Mouse (Mus musculus) myocyte (in vitro differentiated cells): Measurements from ENCODE around the gene Gtf2a1. TPM values are rescaled to one million over a fixed set of nuclear protein-coding genes. Genes with fewer than 3 reads are reported as not detected.

Experiments
- H3K27me3 ChIP-seq: one replicate; pipeline ENCODE4 v1.6.1; 2011; ENCODE audit not compliant: control insufficient read depth, insufficient read depth, insufficient read length
- H3K36me3 ChIP-seq: one replicate; pipeline ENCODE4 v1.6.1; 2011; ENCODE audit not compliant: control insufficient read depth, insufficient read depth
- H3K4me2 ChIP-seq: one replicate; pipeline ENCODE4 v1.6.1; 2011; ENCODE audit warnings: low read depth, control low read depth
- H3K4me3 ChIP-seq: one replicate; pipeline ENCODE4 v1.5.1; 2011; ENCODE audit warnings: mild to moderate bottlenecking, control low read depth, moderate library complexity
- H3K79me2 ChIP-seq: one replicate; pipeline ENCODE4 v1.6.1; 2011; ENCODE audit not compliant: control insufficient read depth, insufficient read depth
- H3ac ChIP-seq: one replicate; pipeline ENCODE4 v1.6.1; 2011; ENCODE audit not compliant: control insufficient read depth, insufficient read length
- CEBPB ChIP-seq: IDR thresholded peaks from 2 replicates; pipeline ENCODE4 v1.6.1; 2011; ENCODE audit warnings: mild to moderate bottlenecking, moderate library complexity; ENCODE audit not compliant: poor library complexity, insufficient read depth, severe bottlenecking
- E2F4 ChIP-seq: IDR thresholded peaks from one replicate; pipeline ENCODE4 v1.6.1; 2011; ENCODE audit warnings: mild to moderate bottlenecking, control low read depth, moderate library complexity; ENCODE audit not compliant: insufficient read depth
- MAX ChIP-seq: IDR thresholded peaks from one replicate; pipeline ENCODE4 v1.6.1; 2011; ENCODE audit warnings: low read depth, mild to moderate bottlenecking, control low read depth
- MYOD1 ChIP-seq, 3 experiments: IDR thresholded peaks; one replicate each; pipeline ENCODE4 v1.6.1; 2011; ENCODE audit warnings: control low read depth in 2 of 3, low read depth in 2 of 3, mild to moderate bottlenecking in 2 of 3, moderate library complexity in 1 of 3; ENCODE audit not compliant: insufficient read length in 2 of 3, control insufficient read depth in 1 of 3
- MYOG ChIP-seq, 3 experiments: IDR thresholded peaks; one replicate each; pipeline ENCODE4 v1.6.1; 2011; ENCODE audit warnings: control low read depth in 2 of 3, low read depth in 2 of 3, mild to moderate bottlenecking in 2 of 3; ENCODE audit not compliant: insufficient read length in 2 of 3, control insufficient read depth in 1 of 3, insufficient read depth in 1 of 3
- POLR2A ChIP-seq: IDR thresholded peaks from one replicate; pipeline ENCODE4 v1.6.1; 2011; ENCODE audit warnings: low read depth, mild to moderate bottlenecking, control low read depth, moderate library complexity; ENCODE audit not compliant: insufficient read length
- POLR2AphosphoS2 ChIP-seq: IDR thresholded peaks from one replicate; pipeline ENCODE4 v1.6.1; 2011; ENCODE audit warnings: low read depth, control low read depth; ENCODE audit not compliant: insufficient read length
- REST ChIP-seq: IDR thresholded peaks from one replicate; pipeline ENCODE4 v1.6.1; 2011; ENCODE audit warnings: mild to moderate bottlenecking, control low read depth, moderate library complexity; ENCODE audit not compliant: insufficient read depth, insufficient read length
- SRF ChIP-seq: IDR thresholded peaks from one replicate; pipeline ENCODE4 v1.6.1; 2011; ENCODE audit warnings: low read depth; ENCODE audit not compliant: control insufficient read depth, insufficient read length
- TCF12 ChIP-seq: IDR thresholded peaks from one replicate; pipeline ENCODE4 v1.6.1; 2011; ENCODE audit warnings: mild to moderate bottlenecking, control low read depth; ENCODE audit not compliant: poor library complexity, insufficient read depth, severe bottlenecking
- TCF3 ChIP-seq: IDR thresholded peaks from one replicate; pipeline ENCODE4 v1.6.1; 2011; ENCODE audit warnings: low read depth, control low read depth; ENCODE audit not compliant: insufficient read length
- USF1 ChIP-seq: IDR thresholded peaks from one replicate; pipeline ENCODE4 v1.6.1; 2011; ENCODE audit warnings: low read depth, mild to moderate bottlenecking, control low read depth, moderate library complexity
- polyA plus RNA-seq: library from polyadenylated mRNA; unstranded; fragments of >200 nt; fragmentation: generic; extraction: Trizol; gene quantifications from one replicate; pipeline ENCODE4 v1.2.1, GENCODE M21; 2012; ENCODE audit warnings: missing spikeins

The Gtf2a1 gene
- polyA plus RNA-seq, 1 experiment: 5.8 TPM

DNA sequence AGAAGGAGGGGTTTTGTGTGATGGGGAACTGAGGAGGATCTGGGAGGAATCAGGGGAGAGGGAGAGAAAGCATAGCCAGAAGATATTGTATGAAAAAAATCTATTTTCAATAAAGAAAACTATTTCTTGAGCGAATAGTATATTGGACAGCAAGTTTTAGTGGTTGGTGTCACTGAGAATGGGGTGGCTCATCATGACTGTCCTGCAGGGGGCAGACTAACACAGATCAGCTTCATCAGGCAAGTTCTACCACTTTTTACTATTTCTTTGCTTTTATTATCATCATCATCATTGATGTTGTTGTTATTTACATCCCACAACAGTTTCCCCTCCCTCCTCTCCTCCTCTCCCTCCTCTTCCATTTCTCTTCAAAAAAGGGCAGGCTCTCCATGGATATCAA, 34.7 kb upstream of the Gtf2a1 start:
- no peaks in the 10 kb centered on the region for H3K27me3 ChIP-seq
- H3K79me2 ChIP-seq: no peaks in the 10 kb centered on the region
- no peak overlapping the region for H3K4me2 ChIP-seq
- no peak overlapping the region for H3K4me3 ChIP-seq
- no peaks in the 10 kb centered on the region for H3K36me3 ChIP-seq
- TF ChIP-seq CEBPB: no peak
- no peak for TF ChIP-seq MAX
- TF ChIP-seq MYOG (IDR thresholded peaks at IDR 0.05; ENCODE audit: control insufficient read depth in 1 of 3, insufficient read depth in 1 of 3, insufficient read length in 2 of 3, low read depth in 2 of 3): no peak
- TF ChIP-seq USF1: no peak
- TF ChIP-seq TCF3: no peak
- TF ChIP-seq MYOD1 (IDR thresholded peaks at IDR 0.05; ENCODE audit: control insufficient read depth in 1 of 3, insufficient read length in 2 of 3, low read depth in 2 of 3): no peak
- no peak for TF ChIP-seq POLR2A
- TF ChIP-seq E2F4: no peak
- no peak for TF ChIP-seq TCF12
- no peak for TF ChIP-seq SRF
- TF ChIP-seq REST: no peak
- no peak for TF ChIP-seq POLR2AphosphoS2
- H3ac ChIP-seq: no peak overlapping the region

DNA sequence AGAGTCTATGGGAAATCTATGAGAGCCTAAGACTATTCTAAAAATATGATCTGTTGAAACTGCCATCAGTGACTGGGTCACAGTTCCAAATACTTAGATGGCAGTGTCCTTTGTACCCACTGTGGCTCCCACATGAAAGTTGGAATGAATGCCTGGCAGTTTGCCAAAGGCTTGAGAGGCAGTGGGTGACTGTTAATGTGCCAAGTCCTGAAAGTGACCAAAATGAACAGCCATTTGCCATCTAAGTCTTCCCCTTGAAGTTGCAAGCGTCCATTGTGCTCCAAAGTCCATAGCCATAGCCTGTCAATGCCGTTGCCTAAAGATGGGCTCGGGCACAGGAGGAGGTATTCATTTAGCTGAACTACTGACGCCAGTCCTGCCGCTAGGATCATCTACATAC, 19.1 kb upstream of the Gtf2a1 start:
- Histone ChIP-seq H3K79me2 (no peaks in the 10 kb centered on the region), H3ac (no peak overlapping the region), H3K36me3 (no peaks in the 10 kb centered on the region), H3K4me3 (no peak overlapping the region), H3K4me2 (no peak overlapping the region), H3K27me3 (no peaks in the 10 kb centered on the region)
- TF ChIP-seq MYOD1 (IDR thresholded peaks at IDR 0.05; ENCODE audit: control insufficient read depth in 1 of 3, insufficient read length in 2 of 3, low read depth in 2 of 3): no peak
- TF ChIP-seq E2F4: no peak
- TF ChIP-seq CEBPB: no peak
- no peak for TF ChIP-seq POLR2AphosphoS2
- TF ChIP-seq TCF3: no peak
- TF ChIP-seq MYOG (IDR thresholded peaks at IDR 0.05; ENCODE audit: control insufficient read depth in 1 of 3, insufficient read depth in 1 of 3, insufficient read length in 2 of 3, low read depth in 2 of 3): no peak
- no peak for TF ChIP-seq SRF
- no peak for TF ChIP-seq TCF12
- TF ChIP-seq MAX: no peak
- TF ChIP-seq USF1: no peak
- TF ChIP-seq REST: no peak

DNA sequence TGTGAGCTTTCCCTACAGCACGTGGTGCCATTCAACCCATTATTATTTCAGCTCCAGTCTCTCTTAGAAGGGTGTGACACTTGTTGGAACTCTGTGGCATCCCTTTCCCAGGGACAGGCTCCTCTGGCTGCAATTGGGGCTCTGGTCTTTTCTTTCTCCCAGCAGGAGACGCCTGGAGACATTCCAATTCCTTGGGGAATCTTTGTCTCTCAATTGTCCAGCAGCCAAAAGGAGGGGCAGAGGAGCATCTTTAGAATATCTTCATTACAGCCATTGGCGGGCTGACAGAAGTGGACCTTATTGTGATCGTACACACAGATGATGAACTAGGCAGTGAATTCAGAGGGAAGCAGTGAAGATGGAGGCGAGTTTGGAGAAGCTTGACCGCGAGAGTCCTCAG, 17.4 kb upstream of the Gtf2a1 start:
- Histone ChIP-seq H3K27me3 (no peaks in the 10 kb centered on the region), H3K79me2 (no peaks in the 10 kb centered on the region), H3K36me3 (no peaks in the 10 kb centered on the region), H3K4me2 (no peak overlapping the region), H3K4me3 (no peak overlapping the region), H3ac (no peak overlapping the region)
- no peak for TF ChIP-seq CEBPB
- no peak for TF ChIP-seq SRF
- TF ChIP-seq POLR2A: no peak
- no peak for TF ChIP-seq REST
- TF ChIP-seq USF1: no peak
- no peak for TF ChIP-seq TCF3
- no peak for TF ChIP-seq TCF12

DNA sequence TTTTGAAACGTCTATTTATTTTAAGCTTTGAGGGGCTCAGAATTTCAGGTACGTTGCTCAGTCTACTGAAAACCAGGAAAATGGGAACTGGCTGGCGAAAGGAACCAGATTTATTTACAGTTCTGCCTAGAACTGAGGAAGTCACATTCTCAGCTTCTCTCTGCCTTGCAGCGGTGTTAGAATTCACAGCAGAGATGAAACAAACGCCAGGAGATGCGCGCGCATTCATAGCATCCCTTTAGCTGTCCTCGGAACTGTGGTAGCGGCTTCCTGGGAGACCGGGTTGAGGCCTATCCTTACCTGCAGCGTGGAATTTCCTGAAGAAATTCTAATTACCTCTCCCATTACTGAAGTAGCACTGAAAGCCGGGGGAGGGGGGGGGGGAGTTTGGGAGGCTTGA, 16.4 kb upstream of the Gtf2a1 start:
- TF ChIP-seq POLR2A (no peak), MYOG (IDR thresholded peaks at IDR 0.05; ENCODE audit: control insufficient read depth in 1 of 3, insufficient read depth in 1 of 3, insufficient read length in 2 of 3, low read depth in 2 of 3) (no peak), TCF12 (no peak), MAX (no peak), USF1 (no peak), E2F4 (no peak), POLR2AphosphoS2 (no peak), REST (no peak), MYOD1 (IDR thresholded peaks at IDR 0.05; ENCODE audit: control insufficient read depth in 1 of 3, insufficient read length in 2 of 3, low read depth in 2 of 3) (no peak), SRF (no peak), TCF3 (no peak), CEBPB (no peak)
- no peaks in the 10 kb centered on the region for H3K79me2 ChIP-seq
- no peaks in the 10 kb centered on the region for H3K36me3 ChIP-seq
- no peak overlapping the region for H3ac ChIP-seq
- H3K4me2 ChIP-seq: no peak overlapping the region
- no peak overlapping the region for H3K4me3 ChIP-seq
- H3K27me3 ChIP-seq: no peaks in the 10 kb centered on the region

DNA sequence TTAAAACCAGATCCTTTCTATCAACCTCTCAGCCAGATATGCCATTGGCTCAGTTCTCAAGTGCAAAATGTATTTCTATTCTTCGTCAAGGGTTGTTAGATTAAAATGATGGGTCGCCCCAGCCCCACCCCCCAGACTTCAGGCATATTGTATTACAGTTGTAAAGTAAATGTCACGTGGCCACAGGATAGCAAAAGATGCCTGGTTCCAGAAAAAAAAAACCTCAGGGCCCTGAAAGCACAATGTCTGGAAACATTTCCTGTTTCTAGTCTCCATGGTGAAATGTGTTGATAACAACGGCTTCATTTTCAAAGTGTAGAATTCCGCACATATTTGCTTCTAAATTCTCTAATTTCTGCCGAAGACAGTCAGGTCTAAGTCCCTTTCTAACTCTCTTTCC, 14.3 kb upstream of the Gtf2a1 start:
- Histone ChIP-seq H3K4me2 (no peak overlapping the region), H3K27me3 (no peaks in the 10 kb centered on the region), H3ac (no peak overlapping the region), H3K36me3 (no peaks in the 10 kb centered on the region), H3K79me2 (no peaks in the 10 kb centered on the region), H3K4me3 (no peak overlapping the region)
- TF ChIP-seq MYOD1 (IDR thresholded peaks at IDR 0.05; ENCODE audit: control insufficient read depth in 1 of 3, insufficient read length in 2 of 3, low read depth in 2 of 3) (no peak), USF1 (peak; percentile 67)
